In the genomic region with DNA sequence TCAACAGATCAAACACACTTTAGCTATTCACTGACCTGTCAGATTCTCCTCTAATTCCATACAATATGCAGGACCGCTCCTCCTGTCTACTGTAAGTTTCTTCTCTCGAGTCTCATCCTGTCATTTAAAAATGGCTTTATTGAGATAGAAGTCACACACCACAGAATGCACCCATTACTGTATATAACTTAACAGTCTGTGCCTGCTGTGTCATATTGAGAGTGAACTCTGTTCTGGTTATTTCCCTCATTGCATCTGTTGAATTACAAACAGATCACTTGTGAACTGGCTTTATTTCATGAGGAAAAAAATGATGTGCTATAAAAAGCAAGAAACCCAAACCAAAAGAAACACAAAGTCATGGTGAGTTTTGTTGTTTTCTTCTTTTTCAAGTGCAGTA, we compare ENCODE assay signal across 25 mouse cellular contexts.
"Had no signal": no experiment of that assay in that cellular context is flagged by ENCODE, and none has a peak within 500 bp of the region (broad histone marks: within the 10 kb centered on the region; RNA-seq: fewer than 3 reads in every experiment).

No protein-coding gene starts in this region.

- H3K27me3 ChIP-seq: heart, embryonic 15.5 days; hindbrain, embryonic 13.5 days; hindbrain, embryonic 15.5 days; intestine, embryonic 15.5 days; limb, embryonic 12.5 days; liver, embryonic 12.5 days had no signal

- H3K4me3 ChIP-seq: gastrocnemius, adult 2 months; heart, embryonic 13.5 days; heart, embryonic 15.5 days; hindbrain, embryonic 10.5 days; hindbrain, embryonic 13.5 days; hindbrain, embryonic 15.5 days; intestine, embryonic 15.5 days; left cerebral cortex, adult 2 months; limb, embryonic 10.5 days; limb, embryonic 12.5 days; liver, embryonic 12.5 days had no signal

- H3K9me3 ChIP-seq: heart, embryonic 13.5 days; heart, embryonic 15.5 days; hindbrain, embryonic 10.5 days; hindbrain, embryonic 13.5 days; hindbrain, embryonic 15.5 days; intestine, embryonic 15.5 days; limb, embryonic 10.5 days; limb, embryonic 12.5 days; liver, embryonic 12.5 days had no signal

- H3K9ac ChIP-seq: heart, embryonic 13.5 days; heart, embryonic 15.5 days; hindbrain, embryonic 13.5 days; hindbrain, embryonic 15.5 days; intestine, embryonic 15.5 days; limb, embryonic 12.5 days; liver, embryonic 12.5 days; liver, embryonic 14.5 days had no signal

- H3K4me2 ChIP-seq: heart, embryonic 11.5 days; heart, embryonic 13.5 days; heart, embryonic 15.5 days; hindbrain, embryonic 13.5 days; hindbrain, embryonic 15.5 days; intestine, embryonic 15.5 days; limb, embryonic 12.5 days; liver, embryonic 12.5 days had no signal

- H3K27ac ChIP-seq: gastrocnemius, adult 2 months; heart, embryonic 13.5 days; heart, embryonic 15.5 days; hindbrain, embryonic 10.5 days; hindbrain, embryonic 13.5 days; hindbrain, embryonic 15.5 days; intestine, embryonic 15.5 days; left cerebral cortex, adult 2 months; limb, embryonic 10.5 days; limb, embryonic 12.5 days; liver, embryonic 12.5 days; liver, embryonic 14.5 days had no signal

- H3K4me1 ChIP-seq: hindbrain, embryonic 10.5 days; liver, embryonic 12.5 days had no signal

- H3K36me3 ChIP-seq: heart, embryonic 13.5 days; heart, embryonic 15.5 days; hindbrain, embryonic 10.5 days; hindbrain, embryonic 13.5 days; hindbrain, embryonic 15.5 days; intestine, embryonic 15.5 days; limb, embryonic 10.5 days; limb, embryonic 12.5 days; liver, embryonic 12.5 days had no signal

- DNase-seq: gastrocnemius, adult 2 months; gastrocnemius, postnatal 10 days; gastrocnemius, postnatal 25 days; heart, adult 18-20 months; heart, postnatal 14 days; heart, postnatal 36 days; kidney, adult 18-20 months; kidney, adult 8-10 months; kidney, postnatal 10 days; kidney, postnatal 25 days; kidney, postnatal 4 days; layer of hippocampus, adult 9-11 months; lung, adult 18-20 months had no signal
